23 mouse cellular contexts compared by ENCODE assay signal in the genomic region with DNA sequence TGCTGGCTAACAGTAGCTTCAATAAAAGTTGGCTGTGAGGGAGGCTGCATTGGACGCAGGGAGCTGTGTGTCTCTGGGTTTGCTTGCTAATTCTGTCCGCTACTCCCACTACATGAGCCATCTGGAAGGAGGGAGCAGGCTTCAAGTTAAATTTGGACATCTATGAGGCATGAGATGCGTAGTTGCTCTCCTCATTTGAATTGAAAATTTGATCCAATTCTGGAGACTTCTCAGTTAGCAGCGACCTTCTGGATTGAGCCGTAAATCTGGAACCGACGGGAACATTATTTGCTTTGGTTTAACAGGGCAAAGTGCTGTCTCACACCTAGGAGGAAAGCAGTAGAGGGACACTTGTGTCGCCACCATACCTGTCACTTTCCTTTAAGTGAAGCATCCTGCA.
DNase-seq lines count a peak whose midpoint lies in the region; ATAC-seq and TF ChIP-seq lines count a peak whose summit lies in the region.
"Had no signal": no experiment of that assay in that cellular context is flagged by ENCODE, and none has a peak within 500 bp of the region (broad histone marks: within the 10 kb centered on the region; RNA-seq: fewer than 3 reads in every experiment).

No protein-coding gene starts in this region.

- H3K27me3 ChIP-seq in midbrain, postnatal 0 days (ENCODE audit: insufficient read depth, low read length) = no peaks in the 10 kb centered on the region
- H3K27me3 ChIP-seq: heart, embryonic 13.5 days; neural tube, embryonic 12.5 days; stomach, embryonic 15.5 days had no signal

- no peaks in the 10 kb centered on the region for H3K36me3 ChIP-seq in midbrain, postnatal 0 days (ENCODE audit: insufficient read depth, low read length)
- H3K36me3 ChIP-seq: G1E; heart, embryonic 13.5 days; limb, embryonic 10.5 days; midbrain, embryonic 10.5 days; neural tube, embryonic 12.5 days; stomach, embryonic 15.5 days had no signal

- no peak overlapping the region for H3K4me3 ChIP-seq in midbrain, postnatal 0 days (ENCODE audit: low read depth, low read length)
- H3K4me3 ChIP-seq: heart, embryonic 13.5 days; limb, embryonic 10.5 days; midbrain, embryonic 10.5 days; neural tube, embryonic 12.5 days; stomach, embryonic 15.5 days had no signal

- 86% methylated on average over 8 of the region's 8 CpGs for WGBS in midbrain, postnatal 0 days

- DNase-seq in frontal cortex, postnatal 36 days (ENCODE audit: low spot score in 2 of 2) = peak; percentile 66 to 86
- peak; percentile 71 to 81 for DNase-seq in left cerebral cortex, adult 9 months (ENCODE audit: low spot score in 2 of 2)
- peak; percentile 61 for DNase-seq in right cerebral cortex, postnatal 25 days
- DNase-seq in cerebellum, postnatal 14 days = no peak
- no peak for DNase-seq in midbrain, postnatal 0 days (ENCODE audit: low spot score)
- no peak for DNase-seq in kidney, adult 11 months
- DNase-seq: adrenal gland, adult 2 months; cerebellum, adult 11-12 months; heart, postnatal 4 days; kidney, adult 18-20 months; kidney, postnatal 10 days; lung, adult 2 months; lung, postnatal 4 days had no signal

- H3K4me2 ChIP-seq in midbrain, postnatal 0 days (ENCODE audit: low read depth, low read length, poor library complexity, severe bottlenecking) = no peak overlapping the region
- H3K4me2 ChIP-seq: heart, embryonic 13.5 days; liver, embryonic 11.5 days; neural tube, embryonic 12.5 days; stomach, embryonic 15.5 days had no signal

- ATAC-seq in frontal cortex, adult (ENCODE audit: low TSS enrichment) = peak; percentile 97
- ATAC-seq in midbrain, postnatal 0 days (ENCODE audit: low FRiP score) = no peak
- ATAC-seq: CD4-positive, CD25-positive, alpha-beta regulatory T cell, adult 4 months; hindbrain, postnatal 0 days had no signal

- H3K9me3 ChIP-seq in midbrain, postnatal 0 days (ENCODE audit: low read length) = no peaks in the 10 kb centered on the region
- H3K9me3 ChIP-seq: heart, embryonic 13.5 days; limb, embryonic 10.5 days; midbrain, embryonic 10.5 days; neural tube, embryonic 12.5 days; stomach, embryonic 15.5 days had no signal

- no peak overlapping the region for H3K9ac ChIP-seq in midbrain, postnatal 0 days (replicated peaks; ENCODE audit: low read length, poor library complexity, severe bottlenecking)
- H3K9ac ChIP-seq: heart, embryonic 13.5 days; neural tube, embryonic 12.5 days; stomach, embryonic 15.5 days had no signal

- H3K4me1 ChIP-seq in midbrain, postnatal 0 days (ENCODE audit: insufficient read depth, low read length) = no peaks in the 10 kb centered on the region
- H3K4me1 ChIP-seq: heart, embryonic 13.5 days; limb, embryonic 10.5 days; midbrain, embryonic 10.5 days; neural tube, embryonic 12.5 days; stomach, embryonic 15.5 days had no signal

- TF ChIP-seq CTCF in midbrain, postnatal 0 days (IDR thresholded peaks at IDR 0.05) = no peak

- no peak overlapping the region for H3K27ac ChIP-seq in midbrain, postnatal 0 days (ENCODE audit: low read depth, low read length)
- H3K27ac ChIP-seq: heart, embryonic 13.5 days; hindbrain, postnatal 0 days; limb, embryonic 10.5 days; midbrain, embryonic 10.5 days; neural tube, embryonic 12.5 days; stomach, embryonic 15.5 days had no signal

Comparison
In these comparisons a context has a peak if more than half of its experiments do, and no peak if none do; other contexts are left out.
1. DNase-seq: peak in frontal cortex, postnatal 36 days (2 of 2), left cerebral cortex, adult 9 months (2 of 2) and right cerebral cortex, postnatal 25 days (single experiment); none in cerebellum, postnatal 14 days (0 of 2), midbrain, postnatal 0 days (single experiment) and kidney, adult 11 months (single experiment).